Mouse (Mus musculus) testis, adult 2 months (tissue): ENCODE data around the gene Ntn3. TPM values are rescaled to one million over a fixed set of nuclear protein-coding genes. Genes with fewer than 3 reads are reported as not detected.

Experiments
- H3K27ac ChIP-seq: fragments of 200-500 bp; 2 replicates; pipeline ENCODE4 v1.5.1; 2012; ENCODE audit warnings: low read depth, low read length; ENCODE audit not compliant: control insufficient read depth, insufficient read depth
- H3K27me3 ChIP-seq: fragments of 200-500 bp; 2 replicates; pipeline ENCODE4 v1.6.1; 2012; ENCODE audit warnings: mild to moderate bottlenecking, low read length, moderate library complexity; ENCODE audit not compliant: control insufficient read depth, insufficient read depth
- H3K36me3 ChIP-seq: fragments of 200-500 bp; 2 replicates; pipeline ENCODE4 v1.6.1; 2012; ENCODE audit warnings: mild to moderate bottlenecking, low read length; ENCODE audit not compliant: control insufficient read depth, insufficient read depth
- H3K4me1 ChIP-seq: fragments of 200-500 bp; 2 replicates; pipeline ENCODE4 v1.6.1; 2012; ENCODE audit warnings: low read length; ENCODE audit not compliant: control insufficient read depth, insufficient read depth
- H3K4me3 ChIP-seq: fragments of 200-500 bp; 2 replicates; pipeline ENCODE4 v1.5.1; 2012; ENCODE audit warnings: low read depth, mild to moderate bottlenecking, low read length, moderate library complexity, mixed read lengths; ENCODE audit not compliant: control insufficient read depth
- CTCF ChIP-seq: fragments of 200-500 bp; IDR thresholded peaks from 2 replicates; pipeline ENCODE4 v1.5.1; 2012; ENCODE audit warnings: low read depth, mild to moderate bottlenecking, inconsistent platforms, low read length, moderate library complexity; ENCODE audit not compliant: control insufficient read depth, insufficient read depth, insufficient replicate concordance
- POLR2A ChIP-seq: fragments of 200-500 bp; IDR thresholded peaks from 2 replicates; pipeline ENCODE4 v1.6.1; 2012; ENCODE audit warnings: low read depth, mild to moderate bottlenecking, inconsistent platforms, low read length, moderate library complexity; ENCODE audit not compliant: control insufficient read depth
- polyA plus RNA-seq: library from polyadenylated mRNA; depleted of rRNA; stranded (reverse); fragments of >200 nt; gene quantifications from 2 replicates; pipeline ENCODE4 v1.2.3, GENCODE M21; 2012

The Ntn3 gene
- polyA plus RNA-seq, 1 experiment: 0.54 TPM

- Histone ChIP-seq H3K27me3 (no peaks in the 10 kb centered on the region), H3K4me3 (no peak overlapping the region), H3K4me1 (peaks cover 13% of the 10 kb centered on the region), H3K36me3 (no peaks in the 10 kb centered on the region), H3K27ac (no peak overlapping the region)
- TF ChIP-seq CTCF (no peak), POLR2A (no peak)
These were observed 13.3 kb upstream of the Ntn3 start for GRCm38 (mm10) chr17:24222653-24223052.

- Histone ChIP-seq H3K27ac (peak within 1 kb of the TSS; percentile 52), H3K36me3 (no peaks in the 10 kb centered on the region), H3K4me1 (peaks cover 13% of the 10 kb centered on the region), H3K27me3 (no peaks in the 10 kb centered on the region), H3K4me3 (peak within 1 kb of the TSS; percentile 91)
- TF ChIP-seq POLR2A (0 out of 2 replicates have a peak, but pooled peaks have one; percentile 39), CTCF (no peak)
These were observed 11.4 kb upstream of the Ntn3 start, which contains the start of gene Tedc2 for GRCm38 (mm10) chr17:24220435-24221411. TSS of gene Tedc2 (minus strand) at chr17:24220851.

GRCm38 (mm10) chr17:24216836-24217235 is 7.5 kb upstream of the Ntn3 start:
- Histone ChIP-seq H3K4me3 (no peak overlapping the region), H3K27me3 (no peaks in the 10 kb centered on the region), H3K4me1 (peaks cover 19% of the 10 kb centered on the region), H3K36me3 (no peaks in the 10 kb centered on the region), H3K27ac (no peak overlapping the region)
- TF ChIP-seq POLR2A (no peak), CTCF (no peak)

- Histone ChIP-seq H3K27me3 (no peaks in the 10 kb centered on the region), H3K4me1 (peaks cover 20% of the 10 kb centered on the region), H3K36me3 (no peaks in the 10 kb centered on the region), H3K27ac (no peak overlapping the region), H3K4me3 (no peak overlapping the region)
- TF ChIP-seq CTCF (no peak), POLR2A (no peak)
These were observed 3.9 kb upstream of the Ntn3 start for GRCm38 (mm10) chr17:24213186-24213585.

- no peaks in the 10 kb centered on the region for H3K36me3 ChIP-seq
- H3K4me3 ChIP-seq: no peak overlapping the region
- TF ChIP-seq POLR2A (no peak), CTCF (no peak)
- H3K27ac ChIP-seq: no peak overlapping the region
- peaks cover 26% of the 10 kb centered on the region for H3K4me1 ChIP-seq
- H3K27me3 ChIP-seq: no peaks in the 10 kb centered on the region
These were observed 3.2 kb upstream of the Ntn3 start for GRCm38 (mm10) chr17:24212441-24213018.

GRCm38 (mm10) chr17:24211631-24212440 is 2.5 kb upstream of the Ntn3 start:
- Histone ChIP-seq H3K4me3 (peak overlapping the region; percentile 8; the same call in 1 of the 2 replicates), H3K36me3 (no peaks in the 10 kb centered on the region), H3K27ac (no peak overlapping the region), H3K4me1 (peaks cover 33% of the 10 kb centered on the region), H3K27me3 (no peaks in the 10 kb centered on the region)
- no peak for TF ChIP-seq CTCF
- no peak for TF ChIP-seq POLR2A

- Histone ChIP-seq H3K4me3 (no peak overlapping the region), H3K27ac (no peak overlapping the region), H3K27me3 (no peaks in the 10 kb centered on the region), H3K36me3 (no peaks in the 10 kb centered on the region), H3K4me1 (peaks cover 45% of the 10 kb centered on the region)
- TF ChIP-seq POLR2A (no peak), CTCF (no peak)
These were observed 1.3 kb upstream of the Ntn3 start for GRCm38 (mm10) chr17:24210591-24210990.
